Mouse (Mus musculus) thymus, postnatal 14 days (tissue): Measurements from ENCODE around the gene Isca1.
"Not testable (repeated sequence)": the region's sequence is repeated elsewhere in the genome, so short reads cannot be mapped to it uniquely, and the experiment has no call there.

Experiments
- DNase-seq: peaks from one replicate; pipeline ENCODE4 v3.0.0; 2021

Isca1 gene

DNA sequence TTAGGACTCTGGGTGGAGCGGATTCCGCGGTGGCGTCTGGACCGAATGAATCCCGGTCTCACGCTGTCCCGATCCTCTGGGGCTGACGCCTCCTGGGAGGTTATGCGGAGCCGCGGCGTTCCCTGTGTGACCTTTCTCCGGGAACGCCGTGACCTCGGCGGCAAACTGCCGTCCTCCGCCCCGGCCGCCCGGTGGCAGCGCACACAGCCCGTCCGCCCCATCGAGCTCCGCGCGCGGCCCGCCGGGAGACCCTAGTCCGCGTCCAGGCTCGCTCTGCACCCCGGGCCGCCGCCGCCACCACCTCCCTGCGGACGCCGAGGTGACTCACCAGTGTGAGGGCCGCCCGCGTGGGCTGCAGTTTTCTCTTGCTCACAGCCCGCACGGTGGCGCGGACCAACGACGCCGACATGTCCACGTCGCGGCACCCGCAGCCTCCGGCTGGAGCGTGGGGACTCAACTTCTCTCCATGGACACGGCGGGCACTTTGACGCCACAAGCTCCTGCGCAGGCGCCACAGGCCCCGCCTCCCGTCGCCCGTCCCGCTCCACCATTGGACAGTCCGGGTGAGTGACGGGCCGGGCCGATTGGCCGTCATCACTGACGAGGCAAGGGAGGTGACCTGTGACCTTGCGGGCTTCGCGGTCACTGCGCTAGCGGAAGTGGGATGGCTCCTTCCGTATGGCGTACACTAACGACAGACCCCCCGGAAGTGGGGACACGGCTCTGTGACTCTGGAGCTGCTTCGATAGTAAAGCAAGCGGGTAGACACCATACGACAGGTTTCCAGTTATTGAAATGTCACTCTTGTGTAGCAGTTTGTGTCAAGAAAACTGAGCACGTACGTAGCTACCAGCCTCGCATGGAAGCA lies at the start of gene Isca1:
TSS of gene Isca1 (minus strand) at position 515 of the 868 bp plus-strand sequence.
- peak; percentile 99 for DNase-seq

GRCm38 (mm10) chr13:59817352-59817751 lies 47.7 kb upstream of the Isca1 start:
- no peak for DNase-seq

DNA sequence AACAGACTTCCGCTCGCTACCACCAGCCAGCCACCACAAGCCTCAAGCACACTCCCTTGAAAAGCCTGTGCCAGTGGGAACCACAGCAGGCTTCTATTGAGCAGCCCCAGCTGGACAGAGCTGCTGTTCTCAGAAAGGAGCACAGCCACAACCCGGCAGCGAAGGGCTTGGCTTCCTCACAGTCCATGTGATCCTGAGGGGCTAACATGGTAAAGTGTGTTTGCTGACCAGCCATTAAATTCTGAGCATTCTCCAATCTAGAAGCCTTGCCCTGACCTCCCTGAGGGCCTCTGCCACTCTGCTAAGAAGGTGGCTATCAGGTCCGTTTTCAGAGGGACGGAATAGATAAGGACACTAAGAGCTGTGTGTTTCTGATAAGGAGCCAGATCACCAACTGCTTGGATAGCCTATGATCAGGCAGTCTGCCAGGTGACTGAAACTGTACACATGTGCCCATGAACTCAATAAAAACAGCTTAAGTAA lies 44.5 kb upstream of the Isca1 start:
- no peak for DNase-seq

- DNase-seq = no peak
These were observed 42.0 kb upstream of the Isca1 start for GRCm38 (mm10) chr13:59811581-59811980.

- DNase-seq = no peak
These were observed 31.4 kb upstream of the Isca1 start for GRCm38 (mm10) chr13:59801000-59801399.

- no peak for DNase-seq
These were observed 30.5 kb upstream of the Isca1 start for GRCm38 (mm10) chr13:59800077-59800476.

GRCm38 (mm10) chr13:59798306-59798705 lies 28.7 kb upstream of the Isca1 start:
- no peak for DNase-seq

DNA sequence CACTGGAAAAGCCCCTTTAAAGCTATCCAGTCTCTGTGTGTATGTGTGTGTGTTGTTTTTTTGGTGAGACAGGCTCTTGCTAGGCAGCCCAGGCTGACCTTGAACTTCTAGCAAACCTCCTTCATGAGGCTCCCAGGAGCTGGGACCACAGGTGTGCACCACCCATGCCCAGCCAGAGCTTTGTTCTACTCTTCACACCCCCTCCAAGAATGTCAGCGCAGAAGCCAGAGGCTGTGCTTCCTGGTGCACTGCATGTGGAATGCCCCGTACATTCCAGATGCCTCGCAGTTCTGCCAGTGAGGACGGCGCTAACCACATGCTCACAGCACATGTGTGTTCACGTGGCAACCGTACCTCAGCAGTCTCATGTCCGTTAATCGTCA lies 26.8 kb upstream of the Isca1 start:
- DNase-seq = no peak

- DNase-seq = no peak
These were observed 26.3 kb upstream of the Isca1 start for GRCm38 (mm10) chr13:59795807-59796465.

DNA sequence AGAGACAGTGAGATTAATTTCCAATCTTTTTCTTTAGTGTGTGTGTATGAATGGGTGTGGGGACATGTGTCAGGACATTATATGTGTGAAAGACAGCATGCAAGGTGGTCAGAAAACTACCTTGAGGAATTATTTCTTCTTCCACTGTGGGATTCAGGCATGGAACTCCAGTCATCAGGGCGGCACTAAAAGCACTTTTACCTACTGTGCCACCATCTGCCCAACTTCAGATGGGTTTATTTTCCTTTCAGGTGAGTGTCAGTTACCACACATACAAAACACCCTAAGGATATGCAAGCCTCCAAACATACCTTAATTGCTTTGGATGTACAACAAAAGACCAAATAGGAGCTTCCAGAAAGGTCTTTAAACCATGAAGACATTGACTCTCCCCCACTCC lies 25.2 kb upstream of the Isca1 start:
- DNase-seq = no peak

DNA sequence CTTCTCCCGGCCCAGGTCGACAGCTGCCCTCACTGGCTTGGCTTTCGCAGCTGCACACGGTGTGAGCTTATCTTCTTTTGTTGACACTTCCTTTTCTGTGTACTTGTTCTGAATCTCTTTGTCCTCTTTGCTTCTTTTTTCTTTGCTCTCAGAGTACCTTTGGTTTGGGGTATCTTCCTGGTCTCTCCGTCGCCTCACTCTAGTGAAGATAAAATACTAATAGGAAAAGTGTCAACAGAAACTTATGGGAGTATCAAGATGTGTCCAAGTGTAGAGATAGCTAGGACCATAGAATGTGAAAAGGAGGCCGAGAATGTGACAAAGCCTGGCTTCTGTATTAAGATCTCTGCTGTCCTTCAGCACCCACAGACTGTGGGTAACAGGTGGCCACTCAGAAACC lies 12.5 kb upstream of the Isca1 start, which contains the start of gene Gm49354:
TSS of gene Gm49354 (minus strand) at position 101 of the 400 bp plus-strand sequence.
- DNase-seq = no peak

GRCm38 (mm10) chr13:59779744-59780264 lies 10.2 kb upstream of the Isca1 start:
- not testable (repeated sequence) for DNase-seq

- peak; percentile 29 for DNase-seq
These were observed 9.6 kb upstream of the Isca1 start for GRCm38 (mm10) chr13:59779213-59779612.

- DNase-seq = no peak
These were observed 5.6 kb upstream of the Isca1 start for GRCm38 (mm10) chr13:59775168-59775567.

DNA sequence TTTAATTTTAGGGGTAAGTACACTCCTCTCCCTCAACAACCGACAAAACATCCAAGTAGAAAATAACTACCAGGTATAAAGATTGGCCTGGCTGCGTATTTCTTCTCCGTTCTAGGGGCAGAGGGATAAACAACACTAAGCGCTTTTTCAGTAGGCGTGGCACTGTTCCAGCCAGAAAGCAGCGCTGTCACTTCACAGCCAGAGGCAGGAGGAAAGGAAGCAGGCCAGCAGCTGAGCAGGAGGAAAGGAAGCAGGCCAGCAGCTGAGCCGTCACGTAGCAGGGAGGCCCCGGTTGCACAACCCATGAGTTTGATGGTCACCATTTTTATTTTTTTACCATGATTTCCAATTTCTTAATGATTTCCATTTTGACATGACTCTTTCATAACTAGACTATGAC lies 1.6 kb upstream of the Isca1 start:
- DNase-seq = peak; percentile 45

GRCm38 (mm10) chr13:59770847-59771246 lies 1.2 kb upstream of the Isca1 start:
- peak; percentile 20 for DNase-seq

- peak; percentile 91 for DNase-seq
These were observed 553 bp upstream of the Isca1 start for GRCm38 (mm10) chr13:59770164-59770562.

DNA sequence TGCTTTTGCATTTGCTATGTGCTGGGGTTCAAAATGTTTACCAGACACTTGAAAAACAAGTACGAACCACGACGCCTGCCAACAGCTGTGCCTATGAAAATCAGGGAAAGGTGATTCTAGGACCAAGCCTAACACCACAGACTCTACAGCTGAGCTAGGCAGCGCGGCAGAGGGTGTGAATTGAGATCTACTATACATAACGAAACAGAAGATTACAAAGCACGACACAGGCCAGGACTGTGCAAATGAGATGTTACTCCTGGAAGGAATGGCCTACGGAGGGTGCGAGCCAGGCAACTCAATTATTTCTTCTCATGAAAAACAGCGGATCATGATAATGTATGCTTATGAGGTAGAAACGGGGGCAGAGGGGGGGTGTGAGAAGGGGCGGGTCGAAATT lies 1.1 kb downstream of the Isca1 start:
- no peak for DNase-seq

- no peak for DNase-seq
These were observed 2.7 kb downstream of the Isca1 start for GRCm38 (mm10) chr13:59766786-59767515.

DNA sequence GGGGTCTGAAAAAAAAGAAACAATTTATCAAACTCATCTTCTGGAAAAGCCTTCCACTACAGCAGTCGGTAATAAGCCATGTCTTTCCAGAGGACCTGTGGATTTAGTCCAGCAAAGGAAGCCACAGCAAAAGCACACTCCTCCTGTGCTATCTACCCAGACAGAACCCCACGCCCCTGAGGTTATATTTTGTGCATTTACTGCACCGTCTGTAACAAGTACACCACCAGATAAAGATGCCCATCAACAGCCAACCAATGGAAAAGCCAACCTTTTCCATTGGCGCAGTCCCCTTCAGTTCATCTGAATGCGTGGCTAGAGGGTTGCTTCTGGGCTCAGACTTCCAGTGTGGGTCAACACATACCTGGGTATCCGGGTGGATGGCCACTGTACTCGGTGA lies 6.8 kb downstream of the Isca1 start:
- DNase-seq = no peak

DNA sequence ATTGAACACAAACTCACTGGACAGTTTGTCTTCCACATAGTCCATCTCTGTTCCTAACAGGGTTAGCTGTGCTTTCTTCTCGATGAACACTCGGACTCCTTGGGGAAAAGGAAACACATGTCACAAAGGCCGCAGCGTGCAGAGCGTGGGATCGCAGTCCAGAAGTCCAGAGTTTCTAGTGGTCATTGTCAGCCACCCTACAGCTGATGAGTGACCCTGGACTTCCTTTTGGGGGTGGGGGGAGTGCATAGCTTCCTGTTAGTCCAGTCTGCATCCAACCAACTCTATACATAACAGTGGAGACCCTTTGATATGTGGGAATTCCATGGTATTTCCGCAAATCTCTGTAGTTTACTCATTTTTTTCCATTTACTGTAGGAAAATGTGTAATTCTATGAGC lies 12.7 kb downstream of the Isca1 start:
- no peak for DNase-seq

GRCm38 (mm10) chr13:59750310-59750709 lies 19.3 kb downstream of the Isca1 start:
- no peak for DNase-seq

- no peak for DNase-seq
These were observed 22.9 kb downstream of the Isca1 start, which contains the start of gene 1700014D04Rik for GRCm38 (mm10) chr13:59746711-59747110. TSS of gene 1700014D04Rik (minus strand) at chr13:59746752.
